Mouse (Mus musculus) heart, postnatal 0 days (tissue): ENCODE results near the gene Ccnl2. TPM values are rescaled to one million over a fixed set of nuclear protein-coding genes. Genes with fewer than 3 reads are reported as not detected.

ENCODE experiments used
- ATAC-seq: fragments of 200-750 bp; cut with Nextera tagmentation; 2 replicates; pipeline ENCODE4 v1.8.0; 2017; ENCODE audit warnings: low read depth, moderate number of reproducible peaks, moderate library complexity; ENCODE audit not compliant: insufficient read depth
- DNase-seq: peaks from one replicate; pipeline ENCODE4 v3.0.0-alpha.2; 2016; ENCODE audit warnings: low spot score
- H3K27ac ChIP-seq: fragments of 300-500 bp; sonication (generic); 2 replicates; pipeline ENCODE4 v1.5.1; 2014; ENCODE audit warnings: low read depth, mild to moderate bottlenecking
- H3K27me3 ChIP-seq: fragments of 300-500 bp; sonication (generic); 2 replicates; pipeline ENCODE4 v1.6.1; 2014; ENCODE audit warnings: low read length, mixed read lengths; ENCODE audit not compliant: control insufficient read depth, insufficient read depth
- H3K36me3 ChIP-seq: fragments of 300-500 bp; sonication (generic); replicated peaks from 2 replicates; pipeline ENCODE4 v1.6.1; 2014; ENCODE audit warnings: low read length, mixed read lengths; ENCODE audit not compliant: control insufficient read depth, insufficient read depth
- H3K4me1 ChIP-seq: fragments of 300-500 bp; sonication (generic); 2 replicates; pipeline ENCODE4 v1.6.1; 2014; ENCODE audit warnings: antibody characterized with exemption; ENCODE audit not compliant: control insufficient read depth, insufficient read depth
- H3K4me2 ChIP-seq: fragments of 300-500 bp; sonication (generic); 2 replicates; pipeline ENCODE4 v1.6.1; 2014; ENCODE audit warnings: low read depth, mild to moderate bottlenecking, low read length, moderate library complexity
- H3K4me3 ChIP-seq: fragments of 300-500 bp; sonication (generic); 2 replicates; pipeline ENCODE4 v1.5.1; 2014; ENCODE audit warnings: low read depth, low read length
- H3K9ac ChIP-seq: fragments of 300-500 bp; sonication (generic); replicated peaks from 2 replicates; pipeline ENCODE4 v1.6.1; 2014; ENCODE audit warnings: low read depth, low read length, mixed read lengths
- H3K9me3 ChIP-seq: fragments of 300-500 bp; sonication (generic); replicated peaks from 2 replicates; pipeline ENCODE4 v1.6.1; 2016; ENCODE audit warnings: low read length; ENCODE audit not compliant: control insufficient read depth
- CTCF ChIP-seq: IDR thresholded peaks from 2 replicates; pipeline ENCODE4 v1.5.1; 2016; ENCODE audit warnings: antibody characterized with exemption, control low read depth, low read depth
- EP300 ChIP-seq: IDR thresholded peaks from 2 replicates; pipeline ENCODE4 v1.6.1; 2016; ENCODE audit warnings: antibody characterized with exemption, low read depth
- WGBS: fragments of 180-500 bp; shearing (Covaris S2); extraction: QIAGEN DNeasy Blood & Tissue Kit; methylation state at CpG from one replicate; pipeline ENCODE4 v1.1.7; 2014; 5-methylcytosine and 5-hydroxymethylcytosine counted together
- polyA plus RNA-seq: library from polyadenylated mRNA; unstranded; fragments of >200 nt; fragmentation: Nextera tagmentation; extraction: Ambion mirVana; gene quantifications from 2 replicates; pipeline ENCODE4 v1.2.1, GENCODE M21; 2015
- total RNA-seq: library from RNA; depleted of rRNA; stranded (reverse); fragments of >200 nt; gene quantifications from 2 replicates; pipeline ENCODE4 v1.2.3, GENCODE M21; 2014; ENCODE audit warnings: low replicate concordance

Ccnl2 gene
- total and polyA plus RNA-seq, 2 experiments from 2014 or later = 80.7 to 83.0 TPM

- DNase-seq = no peak
- Histone ChIP-seq H3K4me3 (no peak within 1 kb of the TSS), H3K9ac (no peak within 1 kb of the TSS), H3K4me1 (peaks cover 7% of the 10 kb centered on the region; the same call in 1 of the 2 replicates), H3K27ac (no peak within 1 kb of the TSS), H3K4me2 (no peak within 1 kb of the TSS), H3K27me3 (no peaks in the 10 kb centered on the region), H3K36me3 (no peaks in the 10 kb centered on the region), H3K9me3 (no peaks in the 10 kb centered on the region)
- no peak for TF ChIP-seq CTCF
- TF ChIP-seq EP300 = no peak
- ATAC-seq = no peak
- WGBS = 70% methylated on average over 3 of the region's 3 CpGs
Observed at GRCm38 (mm10) chr4:155790021-155790489, 22.2 kb upstream of the Ccnl2 start, which contains the start of gene Ankrd65. Gene Ankrd65, plus strand, starts transcription at chr4:155790439.

GRCm38 (mm10) chr4:155790650-155791161 lies 21.6 kb upstream of the Ccnl2 start:
- DNase-seq = no peak
- H3K36me3 ChIP-seq = no peaks in the 10 kb centered on the region
- no peaks in the 10 kb centered on the region for H3K9me3 ChIP-seq
- no peak overlapping the region for H3K4me3 ChIP-seq
- no peak overlapping the region for H3K9ac ChIP-seq
- 63% methylated on average over 3 of the region's 3 CpGs for WGBS
- no peak for ATAC-seq
- H3K4me1 ChIP-seq = peaks cover 2% of the 10 kb centered on the region; the same call in 1 of the 2 replicates
- H3K27ac ChIP-seq = no peak overlapping the region
- no peaks in the 10 kb centered on the region for H3K27me3 ChIP-seq
- no peak for TF ChIP-seq CTCF
- no peak for TF ChIP-seq EP300
- no peak overlapping the region for H3K4me2 ChIP-seq

GRCm38 (mm10) chr4:155791240-155791933 lies 20.9 kb upstream of the Ccnl2 start:
- Histone ChIP-seq H3K4me1 (no peaks in the 10 kb centered on the region), H3K27ac (no peak overlapping the region), H3K9ac (no peak overlapping the region), H3K9me3 (no peaks in the 10 kb centered on the region), H3K36me3 (no peaks in the 10 kb centered on the region), H3K27me3 (no peaks in the 10 kb centered on the region), H3K4me2 (no peak overlapping the region), H3K4me3 (no peak overlapping the region)
- ATAC-seq (no peak), DNase-seq (no peak)
- TF ChIP-seq EP300 = no peak
- no peak for TF ChIP-seq CTCF
- 61% methylated on average over 24 of the region's 24 CpGs for whole genome bisulfite sequencing

GRCm38 (mm10) chr4:155793730-155794129 lies 18.6 kb upstream of the Ccnl2 start:
- no peak overlapping the region for H3K27ac ChIP-seq
- H3K4me1 ChIP-seq = no peaks in the 10 kb centered on the region
- H3K9me3 ChIP-seq = no peaks in the 10 kb centered on the region
- no peak overlapping the region for H3K9ac ChIP-seq
- 38% methylated on average over 2 of the region's 2 CpGs for WGBS
- no peak for ATAC-seq
- no peaks in the 10 kb centered on the region for H3K27me3 ChIP-seq
- no peak for DNase-seq
- H3K4me2 ChIP-seq = no peak overlapping the region
- TF ChIP-seq EP300 = no peak
- no peak for TF ChIP-seq CTCF
- H3K4me3 ChIP-seq = no peak overlapping the region
- no peaks in the 10 kb centered on the region for H3K36me3 ChIP-seq

GRCm38 (mm10) chr4:155802075-155802474 lies 10.2 kb upstream of the Ccnl2 start:
- 93% methylated on average over 1 of the region's 1 CpGs for WGBS
- DNase-seq (no peak), ATAC-seq (no peak)
- Histone ChIP-seq H3K9me3 (no peaks in the 10 kb centered on the region), H3K4me3 (no peak overlapping the region), H3K36me3 (peaks cover 15% of the 10 kb centered on the region), H3K4me1 (peaks cover 16% of the 10 kb centered on the region), H3K27me3 (no peaks in the 10 kb centered on the region), H3K4me2 (no peak overlapping the region), H3K27ac (no peak overlapping the region), H3K9ac (no peak overlapping the region)
- TF ChIP-seq CTCF (no peak), EP300 (no peak)
